Mouse (Mus musculus) myocyte (in vitro differentiated cells): ENCODE results near the gene Dnah10. TPM values are rescaled to one million over a fixed set of nuclear protein-coding genes. Genes with fewer than 3 reads are reported as not detected.
A peak's percentile ranks its signal among the peaks of the same experiment; 100 is the strongest.

ENCODE experiments used
- H3K27me3 ChIP-seq: one replicate; pipeline ENCODE4 v1.6.1; 2011; ENCODE audit not compliant: control insufficient read depth, insufficient read depth, insufficient read length
- H3K36me3 ChIP-seq: one replicate; pipeline ENCODE4 v1.6.1; 2011; ENCODE audit not compliant: control insufficient read depth, insufficient read depth
- H3K4me2 ChIP-seq: one replicate; pipeline ENCODE4 v1.6.1; 2011; ENCODE audit warnings: low read depth, control low read depth
- H3K4me3 ChIP-seq: one replicate; pipeline ENCODE4 v1.5.1; 2011; ENCODE audit warnings: mild to moderate bottlenecking, control low read depth, moderate library complexity
- H3K79me2 ChIP-seq: one replicate; pipeline ENCODE4 v1.6.1; 2011; ENCODE audit not compliant: control insufficient read depth, insufficient read depth
- H3ac ChIP-seq: one replicate; pipeline ENCODE4 v1.6.1; 2011; ENCODE audit not compliant: control insufficient read depth, insufficient read length
- CEBPB ChIP-seq: IDR thresholded peaks from 2 replicates; pipeline ENCODE4 v1.6.1; 2011; ENCODE audit warnings: mild to moderate bottlenecking, moderate library complexity; ENCODE audit not compliant: poor library complexity, insufficient read depth, severe bottlenecking
- E2F4 ChIP-seq: IDR thresholded peaks from one replicate; pipeline ENCODE4 v1.6.1; 2011; ENCODE audit warnings: mild to moderate bottlenecking, control low read depth, moderate library complexity; ENCODE audit not compliant: insufficient read depth
- MAX ChIP-seq: IDR thresholded peaks from one replicate; pipeline ENCODE4 v1.6.1; 2011; ENCODE audit warnings: low read depth, mild to moderate bottlenecking, control low read depth
- MYOD1 ChIP-seq, 3 experiments: IDR thresholded peaks; one replicate each; pipeline ENCODE4 v1.6.1; 2011; ENCODE audit warnings: control low read depth in 2 of 3, low read depth in 2 of 3, mild to moderate bottlenecking in 2 of 3, moderate library complexity in 1 of 3; ENCODE audit not compliant: insufficient read length in 2 of 3, control insufficient read depth in 1 of 3
- MYOG ChIP-seq, 3 experiments: IDR thresholded peaks; one replicate each; pipeline ENCODE4 v1.6.1; 2011; ENCODE audit warnings: control low read depth in 2 of 3, low read depth in 2 of 3, mild to moderate bottlenecking in 2 of 3; ENCODE audit not compliant: insufficient read length in 2 of 3, control insufficient read depth in 1 of 3, insufficient read depth in 1 of 3
- POLR2A ChIP-seq: IDR thresholded peaks from one replicate; pipeline ENCODE4 v1.6.1; 2011; ENCODE audit warnings: low read depth, mild to moderate bottlenecking, control low read depth, moderate library complexity; ENCODE audit not compliant: insufficient read length
- POLR2AphosphoS2 ChIP-seq: IDR thresholded peaks from one replicate; pipeline ENCODE4 v1.6.1; 2011; ENCODE audit warnings: low read depth, control low read depth; ENCODE audit not compliant: insufficient read length
- REST ChIP-seq: IDR thresholded peaks from one replicate; pipeline ENCODE4 v1.6.1; 2011; ENCODE audit warnings: mild to moderate bottlenecking, control low read depth, moderate library complexity; ENCODE audit not compliant: insufficient read depth, insufficient read length
- SRF ChIP-seq: IDR thresholded peaks from one replicate; pipeline ENCODE4 v1.6.1; 2011; ENCODE audit warnings: low read depth; ENCODE audit not compliant: control insufficient read depth, insufficient read length
- TCF12 ChIP-seq: IDR thresholded peaks from one replicate; pipeline ENCODE4 v1.6.1; 2011; ENCODE audit warnings: mild to moderate bottlenecking, control low read depth; ENCODE audit not compliant: poor library complexity, insufficient read depth, severe bottlenecking
- TCF3 ChIP-seq: IDR thresholded peaks from one replicate; pipeline ENCODE4 v1.6.1; 2011; ENCODE audit warnings: low read depth, control low read depth; ENCODE audit not compliant: insufficient read length
- USF1 ChIP-seq: IDR thresholded peaks from one replicate; pipeline ENCODE4 v1.6.1; 2011; ENCODE audit warnings: low read depth, mild to moderate bottlenecking, control low read depth, moderate library complexity
- polyA plus RNA-seq: library from polyadenylated mRNA; unstranded; fragments of >200 nt; fragmentation: generic; extraction: Trizol; gene quantifications from one replicate; pipeline ENCODE4 v1.2.1, GENCODE M21; 2012; ENCODE audit warnings: missing spikeins

Gene Dnah10
- polyA plus RNA-seq, 1 experiment, result 0.08 TPM

DNA sequence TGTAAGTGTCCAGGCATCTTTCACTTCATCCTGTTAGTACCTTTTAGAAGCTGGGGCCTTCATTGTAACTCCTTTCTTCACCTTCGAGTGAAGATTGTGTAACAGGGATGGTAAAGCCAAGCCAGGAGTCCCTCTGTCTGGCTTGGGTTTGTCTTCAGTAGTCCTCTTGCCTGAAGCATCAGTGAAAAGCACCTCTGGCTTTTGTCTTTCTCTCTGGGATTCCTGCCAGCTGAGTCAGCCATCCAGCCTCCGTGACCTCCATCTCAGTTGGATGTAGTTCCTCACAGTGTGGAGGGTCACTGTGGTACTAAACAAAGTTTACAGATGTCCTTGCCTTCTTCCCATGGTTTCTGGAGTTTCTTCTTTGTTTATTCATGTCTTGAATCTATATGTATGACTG lies 147.1 kb downstream of the Dnah10 start:
- no peaks in the 10 kb centered on the region for H3K27me3 ChIP-seq
- H3ac ChIP-seq, result no peak overlapping the region
- H3K4me3 ChIP-seq, result no peak overlapping the region
- peaks cover 94% of the 10 kb centered on the region for H3K79me2 ChIP-seq
- no peak for TF ChIP-seq TCF3
- no peak for TF ChIP-seq POLR2A
- no peak for TF ChIP-seq CEBPB
- no peak for TF ChIP-seq TCF12
- no peak for TF ChIP-seq USF1
- TF ChIP-seq POLR2AphosphoS2, result no peak
- TF ChIP-seq MYOD1 (IDR thresholded peaks at IDR 0.05; ENCODE audit: control insufficient read depth in 1 of 3, insufficient read length in 2 of 3, low read depth in 2 of 3), result no peak
- no peak for TF ChIP-seq SRF
- no peak for TF ChIP-seq MYOG (IDR thresholded peaks at IDR 0.05; ENCODE audit: control insufficient read depth in 1 of 3, insufficient read depth in 1 of 3, insufficient read length in 2 of 3, low read depth in 2 of 3)
- TF ChIP-seq REST, result no peak
- TF ChIP-seq MAX, result no peak
- no peak for TF ChIP-seq E2F4
- no peaks in the 10 kb centered on the region for H3K36me3 ChIP-seq
- no peak overlapping the region for H3K4me2 ChIP-seq

DNA sequence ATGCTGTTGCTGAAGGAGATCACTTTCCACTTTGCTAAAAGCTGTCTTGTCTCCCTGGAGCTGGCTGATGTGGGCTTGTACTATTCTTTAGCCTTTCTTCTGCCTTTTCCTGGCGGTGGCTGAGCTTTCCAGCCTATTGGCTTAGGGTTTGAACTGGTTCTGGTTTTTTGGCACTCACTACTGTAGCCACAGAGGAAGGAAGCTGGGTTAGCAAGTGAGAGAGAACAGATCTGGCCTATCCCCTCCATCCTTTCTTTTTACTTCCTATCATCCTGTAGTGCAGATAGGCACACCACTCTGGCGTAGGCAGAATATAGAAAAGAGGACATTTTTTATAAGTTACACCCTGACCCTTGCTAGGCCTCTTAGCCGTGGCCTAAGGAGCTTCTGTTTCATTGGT lies 148.2 kb downstream of the Dnah10 start:
- TF ChIP-seq SRF (no peak), POLR2A (no peak), POLR2AphosphoS2 (no peak), CEBPB (no peak), E2F4 (no peak), TCF3 (no peak), MYOD1 (IDR thresholded peaks at IDR 0.05; ENCODE audit: control insufficient read depth in 1 of 3, insufficient read length in 2 of 3, low read depth in 2 of 3) (no peak), TCF12 (no peak), MYOG (IDR thresholded peaks at IDR 0.05; ENCODE audit: control insufficient read depth in 1 of 3, insufficient read depth in 1 of 3, insufficient read length in 2 of 3, low read depth in 2 of 3) (no peak), REST (no peak), MAX (no peak), USF1 (no peak)
- no peak overlapping the region for H3K4me3 ChIP-seq
- no peaks in the 10 kb centered on the region for H3K36me3 ChIP-seq
- H3K79me2 ChIP-seq, result peaks cover 90% of the 10 kb centered on the region
- H3ac ChIP-seq, result no peak overlapping the region
- no peaks in the 10 kb centered on the region for H3K27me3 ChIP-seq
- no peak overlapping the region for H3K4me2 ChIP-seq

DNA sequence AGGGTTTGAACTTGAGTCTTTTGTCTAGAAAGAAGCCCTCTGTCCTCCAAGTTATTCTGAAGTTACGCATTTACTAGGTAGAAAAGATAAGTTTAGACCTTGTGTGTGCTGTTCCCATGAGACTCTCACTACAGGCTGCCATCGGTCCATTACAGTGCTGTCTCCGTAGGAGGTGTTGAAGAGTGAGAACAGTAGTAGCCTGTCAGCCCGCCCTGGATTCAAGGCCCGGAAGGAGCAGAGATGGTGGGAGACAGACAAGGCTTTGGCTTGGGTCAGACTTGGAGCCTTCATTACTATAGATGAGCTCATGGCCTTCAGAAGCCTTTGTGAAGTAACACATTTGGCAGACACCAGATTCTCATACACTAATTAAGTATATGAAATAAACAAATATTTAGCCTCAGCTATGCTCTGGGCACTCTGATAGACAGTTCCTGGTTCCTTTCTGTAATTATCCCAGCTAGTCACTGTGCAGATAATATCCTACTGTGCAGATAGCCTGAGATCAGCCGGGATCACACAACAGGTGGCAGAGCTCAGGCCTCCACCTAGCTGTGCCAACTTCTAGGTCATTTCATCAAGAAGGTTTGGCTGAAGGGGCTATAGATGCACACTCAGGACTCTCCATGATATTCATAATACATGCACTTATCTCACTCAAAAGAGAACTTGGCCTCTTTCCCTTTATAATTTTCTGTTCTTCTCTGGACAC lies 149.2 kb downstream of the Dnah10 start:
- Histone ChIP-seq H3K79me2 (peaks cover 82% of the 10 kb centered on the region), H3K36me3 (no peaks in the 10 kb centered on the region), H3K4me2 (no peak overlapping the region), H3ac (no peak overlapping the region), H3K27me3 (no peaks in the 10 kb centered on the region), H3K4me3 (no peak overlapping the region)
- TF ChIP-seq POLR2A, result no peak
- TF ChIP-seq USF1, result no peak
- no peak for TF ChIP-seq CEBPB
- TF ChIP-seq MYOD1 (IDR thresholded peaks at IDR 0.05; ENCODE audit: control insufficient read depth in 1 of 3, insufficient read length in 2 of 3, low read depth in 2 of 3), result peak in 1 of 3 experiments; percentile 33

DNA sequence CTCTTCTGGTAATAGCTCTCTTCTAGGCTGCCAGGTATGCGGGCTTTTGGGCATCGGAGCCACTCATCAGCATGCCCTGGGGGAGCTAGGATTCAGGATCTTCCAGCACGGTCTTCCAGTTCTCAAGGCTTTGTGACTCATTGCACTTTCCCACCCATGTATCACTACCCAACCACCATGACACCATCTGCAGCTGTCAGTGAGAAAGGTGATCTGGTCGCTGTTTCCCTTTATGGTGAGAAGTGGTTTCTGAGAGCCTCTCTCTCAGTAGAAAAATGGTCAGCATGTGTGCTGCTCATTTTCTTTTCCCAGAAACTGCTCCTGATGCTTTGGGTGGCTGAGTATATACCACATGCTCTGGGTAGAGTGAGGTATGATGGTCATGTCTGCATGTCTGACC lies 154.4 kb downstream of the Dnah10 start:
- peaks cover 42% of the 10 kb centered on the region for H3K79me2 ChIP-seq
- no peaks in the 10 kb centered on the region for H3K36me3 ChIP-seq
- H3K4me2 ChIP-seq, result peak overlapping the region; percentile 55
- TF ChIP-seq MYOD1 (IDR thresholded peaks at IDR 0.05; ENCODE audit: control insufficient read depth in 1 of 3, insufficient read length in 2 of 3, low read depth in 2 of 3) (peak; percentile 69 to 95 (median 94)), CEBPB (no peak), MYOG (IDR thresholded peaks at IDR 0.05; ENCODE audit: control insufficient read depth in 1 of 3, insufficient read depth in 1 of 3, insufficient read length in 2 of 3, low read depth in 2 of 3) (peak in 2 of 3 experiments; percentile 78 to 89), SRF (peak; percentile 79), TCF3 (peak; percentile 17), TCF12 (peak; percentile 27), E2F4 (no peak)
- no peaks in the 10 kb centered on the region for H3K27me3 ChIP-seq
- no peak overlapping the region for H3ac ChIP-seq
- H3K4me3 ChIP-seq, result no peak overlapping the region

DNA sequence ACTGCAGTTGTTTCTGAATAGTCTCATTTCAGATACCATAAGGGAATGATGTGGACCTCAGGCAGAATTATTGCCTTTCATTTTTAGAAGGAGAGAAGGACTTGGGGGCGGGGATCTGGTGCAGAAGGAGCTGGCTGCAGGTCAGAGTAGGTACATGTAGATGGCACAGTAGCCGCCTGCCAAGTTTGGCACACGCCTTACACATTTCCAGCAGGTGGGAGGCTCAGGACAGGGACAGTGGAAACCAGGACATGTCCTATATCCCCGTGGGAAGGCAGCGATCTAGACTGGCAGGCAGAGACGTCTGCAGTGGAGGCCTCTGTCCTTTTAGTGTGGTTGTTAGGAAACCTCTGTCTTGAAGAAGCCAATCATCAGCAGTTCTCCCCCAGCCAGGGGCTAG lies 154.9 kb downstream of the Dnah10 start:
- Histone ChIP-seq H3ac (no peak overlapping the region), H3K79me2 (peaks cover 36% of the 10 kb centered on the region), H3K36me3 (no peaks in the 10 kb centered on the region), H3K27me3 (no peaks in the 10 kb centered on the region), H3K4me3 (no peak overlapping the region), H3K4me2 (peak overlapping the region; percentile 55)
- no peak for TF ChIP-seq MAX
- peak in 1 of 3 experiments; percentile 39 for TF ChIP-seq MYOD1 (IDR thresholded peaks at IDR 0.05; ENCODE audit: control insufficient read depth in 1 of 3, insufficient read length in 2 of 3, low read depth in 2 of 3)
